In the genomic region with DNA sequence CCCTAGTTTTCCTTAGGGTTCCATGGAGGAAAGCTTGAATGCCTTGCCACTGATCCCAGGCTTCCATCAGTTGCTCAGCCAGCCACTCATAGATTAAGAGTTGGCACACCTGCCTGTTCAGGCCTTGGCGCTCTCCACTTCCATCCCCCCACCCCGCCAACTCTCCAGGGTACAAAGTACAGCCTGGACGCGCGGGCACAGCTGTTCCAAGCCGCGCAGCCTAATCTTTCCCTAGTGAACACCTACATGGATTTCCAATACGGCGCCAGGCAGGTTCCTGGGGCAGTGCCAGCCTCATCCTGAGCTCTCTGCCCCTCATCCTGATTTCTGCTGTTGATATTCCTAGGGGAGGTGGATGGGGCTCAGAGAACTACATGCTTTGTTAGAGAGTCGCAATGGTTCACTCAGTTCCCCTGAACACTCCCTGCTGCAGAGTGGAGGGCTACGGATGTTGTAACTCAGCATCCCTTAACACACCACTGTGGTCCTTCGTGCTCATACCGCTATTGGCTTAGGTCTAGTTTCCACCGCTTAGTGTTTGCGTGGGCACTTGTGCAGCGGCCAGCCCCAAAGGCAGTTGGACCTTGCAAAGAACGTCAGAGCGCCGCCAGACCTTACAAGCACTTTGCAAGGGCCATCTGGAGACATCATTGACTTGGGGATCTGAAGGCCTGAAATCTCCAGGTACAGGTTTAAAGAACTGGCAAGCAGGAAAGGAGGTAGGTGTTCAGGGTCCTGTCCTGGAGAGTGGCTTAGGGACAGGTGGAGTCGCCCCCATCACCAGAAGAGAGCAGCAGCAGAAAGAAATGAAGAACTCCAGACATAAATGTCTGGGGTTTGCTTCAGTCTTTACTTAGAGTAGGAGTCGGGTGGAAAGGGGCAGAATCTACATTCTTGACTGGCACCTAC, we compare ENCODE assay signal across 8 mouse cellular contexts. TPM values are rescaled to one million over a fixed set of nuclear protein-coding genes. Genes with fewer than 3 reads are reported as not detected.
DNase-seq lines count a peak whose midpoint lies in the region; ATAC-seq lines count a peak whose summit lies in the region.
"Had no signal": no experiment of that assay in that cellular context is flagged by ENCODE, and none has a peak within 500 bp of the region (broad histone marks: within the 10 kb centered on the region; RNA-seq: fewer than 3 reads in every experiment).

A gene (plus strand): TSS at position 610 of the 909 bp plus-strand sequence.

- peak within 1 kb of the TSS; percentile 75 for H3K4me2 ChIP-seq in lung, embryonic 15.5 days

- DNase-seq in lung, postnatal 10 days = no peak
- DNase-seq in frontal cortex, adult 2 months (ENCODE audit: extremely low spot score in 1 of 2, low spot score in 1 of 2) = no peak
- peak; percentile 17 to 20 for DNase-seq in layer of hippocampus, postnatal 25 days (ENCODE audit: extremely low spot score in 1 of 2, low spot score in 1 of 2)
- DNase-seq in neural tube, embryonic 10.5 days (ENCODE audit: extremely low spot score, low spot score) = peak; percentile 17
- no peak for DNase-seq in urinary bladder, postnatal 10 days (ENCODE audit: low spot score)
- no peak for DNase-seq in adrenal gland, postnatal 25 days

- no peaks in the 10 kb centered on the region for H3K36me3 ChIP-seq in lung, embryonic 15.5 days

- H3K9ac ChIP-seq in lung, embryonic 15.5 days = no peak within 1 kb of the TSS

- peak within 1 kb of the TSS; percentile 38 for H3K4me3 ChIP-seq in lung, embryonic 15.5 days

- peaks cover 36% of the 10 kb centered on the region for H3K27me3 ChIP-seq in lung, embryonic 15.5 days

- H3K27ac ChIP-seq in lung, embryonic 15.5 days = no peak within 1 kb of the TSS

- peaks cover 27% of the 10 kb centered on the region for H3K4me1 ChIP-seq in lung, embryonic 15.5 days

- no peaks in the 10 kb centered on the region for H3K9me3 ChIP-seq in lung, embryonic 15.5 days

- 18% methylated on average over 21 of the region's 21 CpGs for WGBS in lung, embryonic 15.5 days

- no peak for ATAC-seq in lung, embryonic 15.5 days (ENCODE audit: borderline replicate concordance, extremely low read depth, low FRiP score, low TSS enrichment)

RNA-seq across cellular contexts. Expression of the gene that starts here (rescaled TPM):
- 0.30 and 0.32 TPM in 2 replicates for polyA plus RNA-seq in lung, embryonic 15.5 days (2015; fragmentation: Nextera tagmentation; extraction: Ambion mirVana)
- 12.5 and 17.3 TPM in 2 replicates for polyA plus RNA-seq in frontal cortex, adult 2 months (2012; rRNA removed)
- 10 to 100 TPM; 29.1 to 34.2 TPM for total RNA-seq in layer of hippocampus, postnatal 25 days (2021)
- total RNA-seq in adrenal gland, postnatal 25 days (2021) = not detected in 2 replicates
- total RNA-seq: neutrophil, adult 5-6 weeks had no signal

Comparison
In these comparisons a context has a peak if more than half of its experiments do, and no peak if none do; other contexts are left out.
1. RNA of the gene that starts here (total RNA-seq): 29.1 to 34.2 TPM in layer of hippocampus, postnatal 25 days; not detected in adrenal gland, postnatal 25 days; every median in the first group is over 10 times any median in the second.
2. RNA of the gene that starts here (polyA plus RNA-seq): 12.5 to 17.3 TPM in frontal cortex, adult 2 months; 0.30 to 0.32 TPM in lung, embryonic 15.5 days; every median in the first group is over 10 times any median in the second.
3. DNase-seq: peak in layer of hippocampus, postnatal 25 days (2 of 2) and neural tube, embryonic 10.5 days (single experiment); none in lung, postnatal 10 days (single experiment), frontal cortex, adult 2 months (0 of 2), urinary bladder, postnatal 10 days (single experiment) and adrenal gland, postnatal 25 days (single experiment).